Mouse (Mus musculus) ES-CJ7 (cell line): ENCODE data around the gene Borcs8.
A peak's percentile ranks its signal among the peaks of the same experiment; 100 is the strongest.

Experiments
- DNase-seq: peaks from one replicate; pipeline ENCODE4 v3.0.0; 2011; ENCODE audit warnings: low read depth, low spot score

Gene Borcs8

DNA sequence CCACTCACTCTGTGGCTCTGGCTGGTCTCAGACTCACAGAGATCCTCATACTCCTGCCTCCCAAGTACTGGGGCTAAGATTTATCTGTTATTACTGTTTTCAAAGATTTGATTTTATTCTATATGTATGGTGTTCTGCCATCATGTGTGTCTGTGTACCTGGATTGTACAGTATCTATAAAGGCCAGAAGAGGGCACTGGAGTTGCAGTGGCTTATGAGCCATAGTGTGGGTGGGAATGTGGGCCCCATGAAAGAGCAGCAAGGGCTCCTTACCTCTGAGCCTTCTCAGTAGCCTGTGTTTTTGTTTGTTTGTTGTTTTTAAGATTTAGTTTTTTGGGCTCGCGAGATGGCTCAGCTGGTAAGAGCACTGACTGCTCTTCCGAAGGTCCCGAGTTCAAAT, 39.8 kb downstream of the Borcs8 start:
- DNase-seq = peak; percentile 57

DNA sequence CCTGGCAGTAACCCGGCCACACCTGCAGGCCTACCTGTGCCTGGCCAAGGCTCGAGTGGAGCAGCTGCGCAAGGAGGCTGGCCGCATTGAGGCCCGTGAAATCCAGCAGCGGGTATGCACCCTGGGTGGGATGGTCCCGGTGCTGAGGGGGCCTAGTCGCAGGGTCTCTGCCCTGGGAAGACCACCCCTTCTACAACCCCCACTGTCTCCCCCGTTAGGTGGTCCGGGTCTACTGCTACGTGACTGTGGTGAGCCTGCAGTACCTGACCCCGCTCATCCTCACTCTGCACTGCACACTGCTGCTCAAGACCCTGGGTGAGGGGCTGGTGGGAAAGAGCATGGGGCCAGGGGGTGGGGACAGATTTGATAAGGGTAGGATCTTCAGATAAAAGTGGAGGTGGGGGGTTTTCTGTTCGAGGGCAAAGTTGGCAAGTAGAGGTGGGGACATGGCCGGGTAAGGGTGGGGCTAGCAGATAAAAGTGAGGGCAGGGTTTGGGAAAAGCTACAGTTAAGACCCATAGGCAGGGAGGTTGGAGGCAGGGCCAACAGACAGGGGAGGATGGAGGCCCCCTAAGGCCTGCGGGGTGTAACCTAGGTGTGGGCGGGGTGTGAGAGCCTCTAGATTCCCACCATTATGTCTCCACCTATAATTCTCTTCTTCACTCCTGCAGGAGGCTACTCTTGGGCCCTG, 42.1 kb downstream of the Borcs8 start:
- no peak for DNase-seq

DNA sequence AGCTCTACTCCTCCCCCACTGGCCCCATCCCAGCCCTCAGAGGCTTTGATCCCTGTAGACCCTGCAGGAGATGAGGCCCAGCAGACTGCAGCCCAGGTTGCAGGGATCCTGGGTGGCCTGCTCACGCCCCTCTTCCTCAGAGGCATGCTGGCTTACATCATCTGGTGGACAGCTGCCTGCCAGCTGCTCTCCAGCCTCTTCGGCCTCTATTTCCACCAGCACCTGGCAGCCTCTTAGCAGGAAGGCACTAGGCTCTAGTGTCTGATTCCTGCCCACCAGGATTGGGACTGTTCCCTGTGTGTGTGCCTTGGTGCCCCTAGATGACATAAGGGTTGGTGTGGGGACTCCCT, 42.6 kb downstream of the Borcs8 start:
- DNase-seq = no peak

DNA sequence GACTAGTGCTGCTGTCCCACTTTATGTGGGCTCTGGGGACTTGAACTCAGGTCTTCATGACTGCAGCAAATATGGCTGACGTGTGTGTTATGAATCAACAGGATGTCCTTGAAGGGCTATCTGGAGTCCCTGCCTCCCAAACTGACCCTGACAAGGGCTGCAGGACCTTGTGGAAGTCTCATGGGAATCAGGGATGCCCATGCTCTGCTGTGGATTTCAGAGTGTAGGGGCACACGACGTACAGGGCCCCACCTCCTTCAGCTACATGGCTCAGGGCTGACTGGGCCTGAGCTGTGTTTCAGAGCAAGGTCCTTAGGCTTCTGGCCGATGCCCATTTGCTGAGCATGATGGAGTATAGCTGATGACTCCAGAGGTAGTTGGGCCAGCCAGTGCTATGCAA, 43.9 kb downstream of the Borcs8 start:
- no peak for DNase-seq

DNA sequence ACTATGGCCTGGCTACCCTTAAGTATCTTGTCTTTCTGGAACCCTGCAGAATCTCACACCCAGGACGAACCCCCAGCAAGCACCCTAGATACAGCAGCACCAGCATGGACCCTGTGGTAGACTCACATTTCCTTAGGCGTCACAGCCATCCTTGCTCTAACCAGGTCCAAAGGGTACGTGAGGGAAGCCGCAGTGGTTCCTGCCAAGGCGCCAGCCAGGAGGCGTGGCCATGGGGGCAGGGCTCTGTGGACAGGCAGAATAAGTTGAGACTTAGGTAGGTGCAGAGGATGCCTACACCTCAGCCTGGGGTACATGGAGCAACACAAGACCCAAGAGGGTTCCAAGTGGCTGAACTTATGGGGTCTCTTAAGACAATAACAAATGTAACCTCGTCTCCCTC, 49.4 kb downstream of the Borcs8 start:
- DNase-seq = no peak

DNA sequence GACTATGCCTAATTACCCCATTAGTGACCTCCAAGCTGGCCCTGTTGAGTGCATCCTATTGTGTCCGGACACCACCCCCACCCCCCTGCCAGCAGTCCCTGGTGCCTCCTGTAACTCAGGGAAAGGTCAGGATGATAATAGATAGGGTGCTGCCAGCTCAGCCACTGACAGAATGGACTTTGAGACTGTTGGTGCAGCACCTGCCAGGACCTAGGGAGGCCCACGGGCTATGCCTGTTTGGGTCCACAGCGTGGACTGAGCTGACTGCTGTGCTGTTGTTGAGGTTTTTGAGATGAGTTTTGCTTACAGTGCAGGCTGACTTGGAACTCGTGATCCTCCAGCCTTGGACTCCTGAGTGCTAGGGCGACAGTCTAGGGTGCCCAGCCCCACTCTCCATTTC, 53.9 kb downstream of the Borcs8 start:
- no peak for DNase-seq

DNA sequence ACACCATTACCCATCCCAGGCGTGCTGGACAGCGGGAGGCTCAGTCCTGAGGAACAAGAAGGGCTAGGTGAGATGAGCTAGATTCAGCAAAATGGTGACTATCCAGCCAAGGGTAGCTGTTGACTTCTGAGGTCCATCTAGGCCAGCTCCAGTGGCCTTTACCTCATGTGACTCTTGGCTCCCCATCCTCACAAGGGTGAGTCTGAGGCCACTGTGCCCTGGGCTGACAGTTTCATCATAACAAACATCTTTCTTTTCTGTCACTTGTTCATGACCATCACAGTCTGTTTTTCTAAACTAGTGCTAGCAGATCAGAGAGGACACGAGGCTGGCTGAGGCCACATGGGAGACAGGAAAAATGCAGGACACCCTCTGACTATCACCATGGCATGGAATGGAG, 54.9 kb downstream of the Borcs8 start:
- DNase-seq = no peak

DNA sequence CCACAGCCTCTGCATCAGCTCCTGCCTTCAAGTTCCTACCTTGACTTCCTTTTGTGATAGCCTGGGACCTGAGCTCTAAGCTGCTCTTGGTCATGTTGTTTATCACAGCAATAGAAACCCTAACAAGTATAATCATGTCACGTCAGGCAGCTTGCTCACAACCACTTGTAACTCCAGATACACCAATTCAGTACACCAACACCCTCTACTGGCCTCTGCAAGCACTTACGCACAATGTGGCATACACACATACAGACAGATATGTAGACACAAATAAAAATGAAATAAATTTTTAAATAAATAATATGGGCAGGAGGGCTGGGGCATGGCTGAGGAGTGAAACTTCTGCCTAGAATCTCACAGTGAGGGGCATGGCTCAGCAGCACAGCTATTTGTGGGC, 56.5 kb downstream of the Borcs8 start:
- DNase-seq = peak; percentile 44
